10 mouse cellular contexts compared by ENCODE assay signal in the genomic region with DNA sequence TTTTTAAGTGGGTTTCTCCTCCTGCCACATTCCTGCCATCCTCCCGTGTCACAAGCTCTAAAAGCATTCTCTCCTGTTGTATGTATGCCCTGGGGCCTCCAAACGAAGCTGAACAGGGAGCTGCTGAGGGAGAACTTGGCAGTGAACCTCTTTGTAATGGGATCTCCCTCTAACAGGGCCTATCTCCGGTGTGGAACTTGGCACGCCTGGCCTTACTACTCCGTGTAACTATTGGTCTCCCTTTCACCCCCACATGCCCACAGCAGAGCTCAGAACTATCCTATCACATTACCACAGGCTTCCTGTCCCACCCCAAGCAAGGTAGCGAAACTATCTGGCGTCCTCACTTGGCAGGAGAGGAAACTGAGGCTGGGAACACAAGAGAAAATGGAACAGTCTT. TPM values are rescaled to one million over a fixed set of nuclear protein-coding genes. Genes with fewer than 3 reads are reported as not detected.
DNase-seq lines count a peak whose midpoint lies in the region; ATAC-seq lines count a peak whose summit lies in the region.
"Had no signal": no experiment of that assay in that cellular context is flagged by ENCODE, and none has a peak within 500 bp of the region (broad histone marks: within the 10 kb centered on the region; RNA-seq: fewer than 3 reads in every experiment).

No protein-coding gene starts in this region.

- no peak overlapping the region for H3K4me3 ChIP-seq in forebrain, embryonic 13.5 days
- H3K4me3 ChIP-seq in forebrain, embryonic 10.5 days: no peak overlapping the region
- no peak overlapping the region for H3K4me3 ChIP-seq in midbrain, embryonic 10.5 days

- H3K4me1 ChIP-seq in forebrain, embryonic 13.5 days: peaks cover 16% of the 10 kb centered on the region
- peaks cover 8% of the 10 kb centered on the region; the same call in 1 of the 2 replicates for H3K4me1 ChIP-seq in forebrain, embryonic 10.5 days
- H3K4me1 ChIP-seq in midbrain, embryonic 10.5 days: peaks cover 5% of the 10 kb centered on the region

- WGBS in forebrain, embryonic 13.5 days: 66% methylated on average over 7 of the region's 7 CpGs
- 76% methylated on average over 7 of the region's 7 CpGs for WGBS in forebrain, embryonic 10.5 days
- WGBS in midbrain, embryonic 10.5 days: 82% methylated on average over 7 of the region's 7 CpGs

- intact Hi-C loops in left cerebral cortex, postnatal 10 days (cut with DNase I): no loop called here

- H3K36me3 ChIP-seq in forebrain, embryonic 13.5 days (ENCODE audit: poor library complexity, severe bottlenecking): no peaks in the 10 kb centered on the region
- no peaks in the 10 kb centered on the region for H3K36me3 ChIP-seq in forebrain, embryonic 10.5 days (replicated peaks)
- H3K36me3 ChIP-seq in midbrain, embryonic 10.5 days: no peaks in the 10 kb centered on the region

- H3K4me2 ChIP-seq in forebrain, embryonic 13.5 days: no peak overlapping the region

- no peaks in the 10 kb centered on the region for H3K9me3 ChIP-seq in forebrain, embryonic 13.5 days (replicated peaks)
- H3K9me3 ChIP-seq in forebrain, embryonic 10.5 days: no peaks in the 10 kb centered on the region
- H3K9me3 ChIP-seq in midbrain, embryonic 10.5 days (replicated peaks): no peaks in the 10 kb centered on the region

- H3K9ac ChIP-seq in forebrain, embryonic 13.5 days: no peak overlapping the region

- no peak for DNase-seq in forebrain, embryonic 10.5 days (ENCODE audit: extremely low spot score, low spot score)
- DNase-seq in 3T3-L1 (ENCODE audit: low read depth, low spot score): peak; percentile 73
- peak; percentile 23 for DNase-seq in gastrocnemius, postnatal 10 days
- peak; percentile 53 to 62 for DNase-seq in kidney, postnatal 36 days
- DNase-seq in adrenal gland, postnatal 36 days: no peak
- DNase-seq in midbrain, embryonic 10.5 days (ENCODE audit: low spot score): no peak
- no peak for DNase-seq in left cerebral cortex, postnatal 10 days (ENCODE audit: extremely low spot score in 1 of 2, low spot score in 2 of 2)
- DNase-seq: lung, adult 2 months had no signal

- 0 out of 2 replicates have a peak, but pooled peaks have one; percentile 36 for ATAC-seq in forebrain, embryonic 13.5 days

- no peak overlapping the region for H3K27ac ChIP-seq in forebrain, embryonic 13.5 days
- H3K27ac ChIP-seq in forebrain, embryonic 10.5 days: no peak overlapping the region
- H3K27ac ChIP-seq in midbrain, embryonic 10.5 days (replicated peaks): no peak overlapping the region

- H3K27me3 ChIP-seq in forebrain, embryonic 13.5 days: no peaks in the 10 kb centered on the region
- no peaks in the 10 kb centered on the region for H3K27me3 ChIP-seq in forebrain, embryonic 10.5 days (ENCODE audit: poor library complexity, severe bottlenecking)
- H3K27me3 ChIP-seq in midbrain, embryonic 10.5 days (ENCODE audit: low read depth, poor library complexity, severe bottlenecking): no peaks in the 10 kb centered on the region
- H3K27me3 ChIP-seq: CH12.LX had no signal

RNA-seq across cellular contexts. Expression of a gene that starts 14.4 kb away (rescaled TPM):
- 2.1 and 2.2 TPM in 2 replicates for polyA plus RNA-seq in forebrain, embryonic 13.5 days (2015; fragmentation: Nextera tagmentation; extraction: Ambion mirVana)
- 1.9 and 2.1 TPM in 2 replicates for polyA plus RNA-seq in forebrain, embryonic 10.5 days (2016; fragmentation: Nextera tagmentation; extraction: Ambion mirVana)
- 1 to 10 TPM; 7.5 to 9.5 TPM for total RNA-seq in gastrocnemius, postnatal 10 days (2021)
- 10 to 100 TPM; 16.4 to 22.0 TPM for total RNA-seq in adrenal gland, postnatal 36 days (2021)
- polyA plus RNA-seq in midbrain, embryonic 10.5 days (2016; fragmentation: Nextera tagmentation; extraction: Ambion mirVana): 2.1 and 2.2 TPM in 2 replicates
- 10 to 100 TPM; 72.8 to 78.4 TPM for total RNA-seq in left cerebral cortex, postnatal 10 days (2021)

Comparison
In these comparisons a context has a peak if more than half of its experiments do, and no peak if none do; other contexts are left out.
1. DNase-seq: peak in 3T3-L1 (single experiment), gastrocnemius, postnatal 10 days (single experiment) and kidney, postnatal 36 days (2 of 2); none in forebrain, embryonic 10.5 days (single experiment), adrenal gland, postnatal 36 days (0 of 2), midbrain, embryonic 10.5 days (single experiment) and left cerebral cortex, postnatal 10 days (0 of 2).